Mouse (Mus musculus): ENCODE results near the gene Gbp6.

DNA sequence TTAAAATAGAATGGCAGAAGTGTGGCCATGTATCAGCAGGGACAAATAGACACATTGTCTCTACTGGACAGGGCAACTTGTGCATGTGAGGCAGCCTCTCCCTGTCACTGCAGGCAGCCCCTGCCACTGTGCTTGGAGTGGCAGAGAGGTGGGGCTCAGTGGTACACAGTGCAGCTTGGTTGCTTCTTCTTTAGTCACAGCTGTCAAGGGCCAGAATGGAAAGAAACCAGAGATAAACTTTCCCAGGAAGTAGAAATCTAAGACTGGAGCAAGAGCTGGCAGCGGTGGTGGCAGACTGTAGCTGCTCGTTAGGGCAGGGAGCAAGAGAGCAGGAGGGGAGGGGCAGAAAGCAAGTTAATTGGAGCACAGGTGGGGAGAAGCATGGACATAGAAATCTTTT is 8.0 kb upstream of the Gbp6 start:
- no peak for TF ChIP-seq CTCF (IDR thresholded peaks at IDR 0.05; ENCODE audit: low read depth, low read length)
- TF ChIP-seq POLR2A (IDR thresholded peaks at IDR 0.05; ENCODE audit: extremely low read depth, insufficient read depth, low read length) = no peak

Data from liver, adult 2 months (tissue).